Mouse (Mus musculus) erythroid progenitor cell, adult 5-6 weeks (primary cell): Measurements from ENCODE around the gene Nprl2. TPM values are rescaled to one million over a fixed set of nuclear protein-coding genes. Genes with fewer than 3 reads are reported as not detected.

Source experiments
- ATAC-seq: replicated peaks from 2 replicates; pipeline ENCODE4 v1.8.0; 2016; ENCODE audit warnings: moderate number of reproducible peaks, mild to moderate bottlenecking, moderate TSS enrichment, inconsistent platforms; ENCODE audit not compliant: poor library complexity, low FRiP score, severe bottlenecking
- total RNA-seq, 2 experiments: library from RNA; stranded (forward) in 1 of 2; stranded (reverse) in 1 of 2; fragments of 150-400 nt in 1 of 2; fragments of 186-747, 209-891 nt in 1 of 2; gene quantifications; 2 replicates each; pipeline versions ENCODE4 v1.2.3 to v1.2.4; 2015 to 2017; ENCODE audit warnings: low replicate concordance in 2 of 2

Gene Nprl2
- total RNA-seq, 2 experiments from 2014 or later, result 1.1 to 31.4 TPM

DNA sequence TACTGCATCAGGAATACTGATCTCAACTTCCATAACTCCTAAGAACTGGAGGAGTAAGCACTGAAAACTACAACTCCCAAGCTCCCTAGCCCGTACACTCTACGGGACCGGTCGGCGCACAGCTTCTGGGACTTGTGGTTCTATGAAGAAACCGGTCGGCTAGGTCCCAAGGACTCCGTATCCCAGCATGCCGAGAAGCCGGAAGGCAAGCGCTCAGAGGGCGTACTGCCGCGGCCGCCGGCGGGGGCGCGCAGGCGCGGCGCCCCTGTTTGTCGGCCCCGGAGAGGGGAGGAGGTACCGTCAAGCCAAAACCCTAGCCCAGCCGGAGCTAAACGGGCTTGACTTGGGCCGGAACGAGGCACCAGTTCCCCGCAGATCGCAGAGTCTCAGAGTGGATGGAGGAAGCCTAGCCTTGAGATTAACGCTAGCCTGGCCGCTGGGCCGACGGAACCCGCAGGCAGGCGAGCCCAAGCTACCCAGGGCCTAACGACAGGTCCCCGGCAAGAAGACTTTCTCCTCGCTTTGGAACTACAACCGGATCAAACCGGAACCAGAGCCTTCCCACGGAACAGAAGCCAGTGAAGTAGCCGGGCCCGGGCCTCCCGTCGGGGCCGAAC, 8.1 kb upstream of the Nprl2 start, which contains the start of gene Tmem115:
TSS of gene Tmem115 (plus strand) at position 155 of the 617 bp plus-strand sequence.
- ATAC-seq, result peak; percentile 84

DNA sequence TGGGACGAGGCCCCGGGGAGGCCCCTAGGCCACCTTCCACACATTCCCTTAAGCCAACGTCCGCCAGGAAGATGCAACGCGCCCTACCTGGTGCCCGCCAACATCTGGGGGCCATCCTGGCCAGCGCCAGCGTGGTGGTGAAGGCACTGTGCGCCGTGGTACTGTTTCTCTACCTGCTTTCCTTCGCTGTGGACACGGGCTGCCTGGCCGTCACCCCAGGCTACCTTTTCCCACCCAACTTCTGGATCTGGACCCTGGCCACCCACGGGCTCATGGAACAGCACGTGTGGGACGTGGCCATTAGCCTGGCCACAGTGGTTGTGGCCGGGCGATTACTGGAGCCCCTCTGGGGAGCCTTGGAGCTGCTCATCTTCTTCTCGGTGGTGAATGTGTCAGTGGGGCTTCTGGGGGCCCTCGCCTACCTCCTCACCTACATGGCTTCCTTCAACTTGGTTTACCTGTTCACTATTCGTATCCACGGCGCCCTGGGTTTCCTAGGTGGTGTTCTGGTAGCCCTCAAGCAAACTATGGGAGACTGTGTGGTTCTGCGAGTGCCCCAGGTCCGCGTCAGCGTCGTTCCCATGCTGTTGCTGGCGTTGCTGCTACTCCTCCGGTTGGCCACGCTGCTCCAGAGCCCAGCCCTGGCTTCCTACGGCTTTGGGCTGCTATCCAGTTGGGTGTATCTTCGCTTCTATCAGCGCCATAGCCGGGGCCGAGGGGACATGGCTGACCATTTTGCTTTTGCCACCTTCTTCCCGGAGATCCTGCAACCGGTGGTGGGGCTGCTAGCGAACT, 7.4 kb upstream of the Nprl2 start:
- peak; percentile 64 for ATAC-seq

DNA sequence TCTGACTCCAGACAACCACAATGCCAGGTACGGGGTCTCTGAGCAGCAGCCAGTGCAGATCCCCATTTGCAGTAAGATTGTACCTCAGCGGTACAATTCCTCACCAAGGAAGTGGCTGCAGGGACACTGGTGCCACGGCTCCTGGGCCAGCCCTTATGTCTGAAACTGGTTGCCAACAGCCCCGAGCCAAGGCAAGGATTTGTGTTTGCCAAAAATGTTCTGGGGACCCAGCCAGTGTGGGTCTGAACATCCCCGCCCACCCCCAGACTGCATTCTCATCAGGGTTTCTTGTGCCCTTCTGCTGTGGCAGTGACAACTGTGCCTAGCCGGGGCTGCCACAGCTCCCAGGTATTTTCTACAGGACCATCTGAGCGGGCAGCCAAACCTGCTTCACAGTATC, 3.8 kb upstream of the Nprl2 start:
- no peak for ATAC-seq

DNA sequence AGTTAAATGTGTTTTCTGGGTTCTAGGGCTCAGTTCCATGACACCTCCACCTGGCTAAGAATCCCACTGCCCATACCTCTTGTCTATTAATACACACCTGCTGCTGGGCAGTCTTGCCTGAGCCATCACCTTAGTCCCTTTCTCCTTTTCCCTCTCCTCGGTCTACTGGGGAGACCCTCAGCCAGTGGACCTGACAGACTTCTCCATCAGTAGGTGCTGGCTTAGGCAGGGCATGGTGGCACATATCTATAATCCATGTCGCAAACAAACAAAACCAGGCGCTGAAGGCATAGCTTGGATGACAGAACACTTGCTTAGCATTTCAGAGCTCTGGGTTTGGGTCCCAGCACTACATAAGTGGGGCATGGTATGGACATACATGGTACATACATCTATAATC, 3.3 kb upstream of the Nprl2 start:
- ATAC-seq, result no peak

DNA sequence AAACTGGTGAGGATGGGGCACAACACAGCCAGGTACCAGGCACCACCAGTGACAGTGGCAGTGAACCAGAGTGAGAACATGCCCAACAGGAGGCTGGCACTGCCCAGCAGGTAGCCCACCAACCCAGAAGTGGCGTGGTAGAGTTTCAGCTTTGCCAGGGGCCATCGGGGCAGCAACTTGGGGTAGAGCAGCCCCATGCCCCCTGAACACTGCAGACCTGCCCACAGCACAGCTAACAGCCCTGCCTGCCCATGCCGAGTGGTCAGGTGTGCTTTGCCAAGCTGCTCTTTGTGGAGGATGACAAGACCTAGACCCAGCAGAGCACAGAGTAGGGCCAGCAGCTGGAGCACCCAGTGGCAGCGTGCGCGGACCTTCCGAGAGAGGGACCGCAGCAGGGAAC, 2.1 kb upstream of the Nprl2 start:
- ATAC-seq, result no peak

DNA sequence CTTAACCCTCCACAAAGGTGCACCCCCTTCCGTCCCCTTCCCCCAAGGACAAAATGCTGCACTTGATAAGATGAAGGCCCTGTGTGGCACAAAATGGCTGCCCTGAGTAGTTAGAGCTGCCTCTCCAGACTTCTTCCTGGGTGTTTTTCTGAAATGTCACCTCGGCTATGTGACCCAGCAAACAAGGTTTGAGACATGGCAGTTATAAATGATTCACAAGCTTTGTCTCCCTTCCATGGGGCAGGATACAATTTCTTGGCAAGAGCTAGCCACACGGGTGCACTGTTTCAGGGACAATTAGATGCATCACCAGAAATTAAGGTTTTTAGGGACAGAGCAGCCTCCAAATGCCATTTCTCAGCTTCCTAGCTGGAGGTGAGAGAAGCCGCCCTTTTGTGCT, 1.6 kb upstream of the Nprl2 start:
- no peak for ATAC-seq

DNA sequence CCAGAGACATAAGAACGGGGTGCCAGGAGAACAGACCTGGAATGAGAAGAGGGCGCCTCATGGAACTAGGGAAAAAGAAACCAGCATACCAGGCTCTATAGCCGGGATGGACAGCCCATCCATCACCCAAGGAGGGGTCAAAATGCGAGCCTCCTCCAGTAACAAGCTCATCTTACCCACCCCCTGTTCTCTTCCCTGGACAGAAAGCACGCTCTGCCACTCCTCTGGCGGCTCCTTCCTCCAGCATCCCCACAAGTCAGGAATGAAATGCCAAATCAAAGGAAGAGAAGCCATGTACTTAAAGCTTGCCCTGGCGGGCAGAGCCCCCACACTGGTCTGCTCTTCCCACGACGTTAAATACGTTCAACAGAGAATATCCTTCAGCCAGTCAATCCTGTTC, 1.0 kb upstream of the Nprl2 start:
- ATAC-seq, result no peak

DNA sequence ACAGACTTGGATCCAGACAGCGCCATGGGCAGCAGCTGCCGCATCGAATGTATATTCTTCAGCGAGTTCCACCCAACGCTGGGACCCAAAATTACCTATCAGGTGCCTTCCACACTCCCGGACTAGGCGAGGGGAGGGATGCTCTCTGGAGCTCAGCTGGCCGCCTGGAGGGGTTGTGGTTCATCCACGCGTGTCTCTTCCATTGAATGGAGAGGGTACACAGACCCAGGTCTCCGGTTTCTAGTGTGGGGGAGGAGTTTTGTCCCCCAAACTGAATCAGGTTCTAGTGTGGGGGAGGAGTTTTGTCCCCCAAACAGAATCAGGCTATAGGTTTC, 293 bp downstream of the Nprl2 start:
- ATAC-seq, result peak; percentile 21; the same call in 1 of the 2 replicates

DNA sequence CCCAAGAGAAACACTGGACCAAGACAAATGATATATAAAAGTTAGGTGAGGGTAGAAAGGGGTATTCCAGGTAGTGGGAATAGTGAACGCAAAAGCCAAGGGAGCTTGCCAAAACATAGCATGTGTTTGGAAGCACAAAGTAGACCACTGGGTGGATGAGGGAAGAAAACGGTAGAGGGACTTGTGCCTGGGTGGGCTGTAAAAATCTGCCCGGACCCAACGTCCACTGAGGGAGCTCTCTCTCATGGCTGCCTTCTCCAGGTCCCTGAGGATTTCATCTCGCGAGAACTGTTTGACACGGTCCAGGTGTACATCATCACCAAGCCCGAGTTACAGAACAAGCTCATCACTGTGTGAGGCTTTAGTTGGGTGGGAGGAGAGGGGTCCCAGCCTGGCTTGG, 695 bp downstream of the Nprl2 start:
- no peak for ATAC-seq

DNA sequence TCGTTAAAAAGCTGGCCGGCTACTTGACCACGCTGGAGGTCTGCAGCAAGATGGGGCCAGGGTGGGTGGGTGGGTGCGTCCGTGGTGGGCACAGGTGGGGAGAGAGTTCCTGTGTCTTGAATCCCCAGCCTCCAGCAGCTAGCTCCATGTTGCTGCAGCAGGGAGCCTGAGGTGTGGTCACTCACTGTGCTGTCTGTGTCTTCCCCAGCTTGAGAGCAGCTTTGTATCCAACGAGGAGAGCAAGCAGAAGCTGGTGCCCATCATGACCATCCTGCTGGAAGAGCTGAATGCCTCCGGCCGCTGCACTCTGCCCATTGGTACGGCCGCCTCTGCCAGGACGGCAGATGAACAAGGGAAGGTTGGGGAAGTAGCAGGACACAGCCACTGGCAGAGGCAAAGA, 1.3 kb downstream of the Nprl2 start:
- ATAC-seq, result no peak

DNA sequence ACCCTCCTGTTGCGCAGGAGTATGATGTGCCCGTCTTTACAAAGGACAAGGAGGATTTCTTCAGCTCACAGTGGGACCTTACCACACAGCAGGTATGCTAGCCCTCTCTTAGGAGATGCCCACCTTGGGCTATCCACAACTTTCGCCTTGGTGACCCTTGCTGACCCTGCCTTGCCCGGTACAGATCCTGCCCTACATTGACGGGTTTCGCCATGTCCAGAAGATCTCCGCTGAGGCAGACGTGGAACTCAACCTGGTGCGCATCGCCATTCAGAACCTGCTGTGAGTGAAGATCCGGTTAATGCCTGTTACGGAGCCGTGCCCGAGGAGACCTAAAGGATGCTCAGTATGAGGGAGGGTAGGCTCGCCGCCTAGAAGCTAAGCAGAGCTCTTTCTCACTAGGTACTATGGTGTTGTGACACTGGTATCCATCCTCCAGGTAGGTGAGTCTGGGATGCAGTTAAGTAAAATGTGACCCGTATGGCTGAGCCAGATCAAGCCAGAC, 2.2 kb downstream of the Nprl2 start:
- no peak for ATAC-seq

DNA sequence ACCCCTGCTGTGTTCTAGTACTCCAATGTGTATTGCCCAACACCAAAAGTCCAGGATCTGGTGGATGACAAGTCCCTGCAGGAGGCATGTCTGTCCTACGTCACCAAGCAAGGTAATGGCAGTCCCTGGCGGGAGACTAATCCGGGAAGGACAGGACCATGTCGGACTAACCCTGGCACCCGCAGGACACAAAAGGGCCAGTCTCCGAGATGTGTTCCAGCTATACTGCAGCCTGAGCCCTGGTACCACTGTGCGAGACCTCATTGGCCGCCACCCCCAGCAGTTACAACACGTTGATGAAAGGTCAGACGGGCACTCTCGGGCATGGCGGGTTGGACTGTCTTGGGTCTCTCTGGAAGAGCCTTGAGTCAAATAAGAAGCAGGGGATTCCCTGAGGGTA, 2.7 kb downstream of the Nprl2 start:
- ATAC-seq, result no peak

DNA sequence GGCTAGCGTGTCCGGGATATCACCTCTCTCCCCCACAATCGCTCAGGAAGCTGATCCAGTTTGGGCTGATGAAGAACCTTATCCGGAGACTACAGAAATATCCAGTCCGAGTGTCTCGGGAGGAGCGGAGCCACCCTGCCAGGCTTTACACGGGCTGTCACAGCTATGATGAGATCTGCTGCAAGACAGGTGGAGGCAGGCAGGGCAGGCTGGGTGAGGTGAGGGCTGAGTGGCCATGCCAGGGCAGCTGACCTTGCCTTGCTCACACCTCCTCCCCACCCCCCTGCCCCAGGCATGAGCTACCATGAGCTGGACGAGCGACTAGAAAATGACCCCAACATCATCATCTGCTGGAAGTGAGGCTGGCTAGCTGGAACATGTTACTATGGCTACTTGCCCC, 3.2 kb downstream of the Nprl2 start:
- ATAC-seq, result no peak

DNA sequence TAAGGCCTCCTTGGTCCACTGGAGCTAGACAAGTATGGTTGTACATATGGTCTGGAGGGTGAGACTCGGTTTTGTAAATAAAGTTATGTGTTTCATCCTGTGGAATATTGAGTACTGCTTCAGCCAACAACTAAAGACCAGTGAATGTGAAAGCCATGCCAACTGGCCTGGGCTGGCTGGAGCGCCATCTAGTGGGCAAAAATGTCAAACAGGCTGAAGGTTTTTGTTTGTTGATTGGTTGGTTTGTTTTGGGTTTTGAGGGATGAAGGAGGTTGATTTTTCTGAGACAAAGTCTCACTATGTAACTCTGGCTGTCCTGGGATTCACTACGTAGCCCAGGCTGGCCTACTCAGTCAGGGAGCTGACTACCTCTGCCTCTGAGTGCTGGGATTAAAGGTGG, 3.6 kb downstream of the Nprl2 start:
- ATAC-seq, result no peak

DNA sequence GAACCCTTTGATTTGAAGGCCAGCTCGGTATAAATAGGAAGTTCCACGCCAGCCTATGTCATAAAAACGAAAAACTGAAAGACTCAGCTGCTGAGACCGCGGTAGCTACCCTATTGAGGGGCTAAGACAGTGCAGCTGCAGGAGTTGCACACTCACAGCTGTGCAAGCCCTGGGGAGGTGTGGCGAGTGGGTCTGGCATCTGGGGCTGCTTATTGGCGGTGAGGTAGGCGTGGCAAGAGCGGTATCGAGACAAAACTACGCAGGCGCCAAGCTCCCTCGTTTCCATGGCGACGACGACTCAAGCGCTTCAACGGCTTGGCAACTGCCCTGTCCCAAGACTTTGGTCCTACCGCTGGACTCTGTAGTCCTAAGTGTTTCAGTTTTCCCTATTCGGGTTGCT, 5.0 kb downstream of the Nprl2 start, which contains the start of gene Zmynd10:
TSS of gene Zmynd10 (plus strand) at position 273 of the 400 bp plus-strand sequence.
- ATAC-seq, result peak; percentile 70

DNA sequence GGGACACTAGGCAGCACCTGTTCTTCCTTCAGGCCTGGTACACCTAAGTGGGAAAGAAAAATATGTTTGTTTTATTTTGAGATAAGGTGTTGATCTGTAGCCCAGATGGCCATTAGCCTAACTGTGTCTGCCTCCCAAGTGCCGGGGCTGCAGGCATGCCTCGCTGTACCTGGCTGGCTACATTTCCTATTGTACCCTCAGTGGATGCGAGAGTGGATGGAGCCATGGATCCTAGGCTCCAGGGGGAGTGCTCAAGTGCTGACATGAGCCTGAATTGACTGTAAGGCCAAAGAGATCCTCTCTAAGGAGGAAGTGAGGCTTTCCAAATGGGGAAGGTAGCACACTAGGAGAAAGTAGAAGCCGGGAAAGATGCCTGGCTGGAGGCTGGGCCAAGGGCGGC, 5.9 kb downstream of the Nprl2 start:
- no peak for ATAC-seq

DNA sequence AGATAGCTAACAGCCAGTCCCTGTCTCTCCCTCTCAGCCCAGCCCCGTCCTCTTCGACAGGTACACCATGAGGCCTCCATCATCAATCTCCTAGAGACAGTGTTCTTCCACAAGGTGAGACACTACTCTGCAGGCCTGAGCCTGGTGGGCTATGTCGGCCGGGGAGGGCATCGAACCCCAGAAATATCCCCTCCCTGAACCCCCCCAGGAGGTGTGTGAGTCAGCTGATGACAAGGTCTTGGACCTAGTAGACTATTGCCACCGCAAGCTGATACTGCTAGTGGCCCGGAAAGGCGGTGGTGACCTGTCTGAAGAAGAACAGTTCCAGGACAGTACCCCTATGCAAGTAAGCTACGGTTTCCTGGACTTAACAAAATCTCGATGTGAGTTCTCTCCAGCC, 6.8 kb downstream of the Nprl2 start:
- no peak for ATAC-seq

DNA sequence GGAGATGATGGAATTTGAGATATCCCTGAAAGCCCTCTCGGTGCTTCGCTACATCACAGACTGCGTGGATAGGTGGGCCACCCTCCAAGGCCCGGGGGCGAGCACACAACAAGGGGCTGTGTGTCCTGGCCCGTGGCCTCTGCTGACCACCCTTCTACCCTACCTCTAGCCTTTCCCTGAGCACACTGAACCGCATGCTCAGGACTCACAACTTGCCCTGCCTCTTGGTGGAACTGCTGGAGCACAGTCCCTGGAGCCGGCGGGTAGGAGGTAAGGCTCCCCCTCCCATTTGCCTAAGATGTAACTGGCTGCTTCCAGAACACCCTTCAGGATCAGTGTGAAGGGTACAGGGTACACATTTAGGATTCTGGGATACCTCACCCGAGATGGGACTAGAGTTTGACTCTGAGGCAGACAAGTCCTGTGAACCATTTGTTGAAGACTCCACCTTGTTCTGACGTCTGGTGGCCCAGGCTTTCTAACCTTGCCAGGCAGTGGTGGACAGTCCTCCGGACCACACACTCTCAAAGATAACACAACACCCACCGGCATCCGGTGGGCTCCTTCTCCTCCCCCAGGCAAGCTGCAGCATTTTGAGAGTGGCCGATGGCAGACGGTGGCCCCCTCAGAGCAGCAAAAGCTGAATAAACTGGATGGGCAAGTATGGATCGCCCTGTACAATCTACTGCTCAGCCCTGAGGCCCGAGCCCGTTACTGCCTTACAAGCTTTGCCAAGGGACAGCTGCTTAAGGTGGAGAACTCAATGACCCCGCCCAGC, 7.5 kb downstream of the Nprl2 start:
- no peak for ATAC-seq

DNA sequence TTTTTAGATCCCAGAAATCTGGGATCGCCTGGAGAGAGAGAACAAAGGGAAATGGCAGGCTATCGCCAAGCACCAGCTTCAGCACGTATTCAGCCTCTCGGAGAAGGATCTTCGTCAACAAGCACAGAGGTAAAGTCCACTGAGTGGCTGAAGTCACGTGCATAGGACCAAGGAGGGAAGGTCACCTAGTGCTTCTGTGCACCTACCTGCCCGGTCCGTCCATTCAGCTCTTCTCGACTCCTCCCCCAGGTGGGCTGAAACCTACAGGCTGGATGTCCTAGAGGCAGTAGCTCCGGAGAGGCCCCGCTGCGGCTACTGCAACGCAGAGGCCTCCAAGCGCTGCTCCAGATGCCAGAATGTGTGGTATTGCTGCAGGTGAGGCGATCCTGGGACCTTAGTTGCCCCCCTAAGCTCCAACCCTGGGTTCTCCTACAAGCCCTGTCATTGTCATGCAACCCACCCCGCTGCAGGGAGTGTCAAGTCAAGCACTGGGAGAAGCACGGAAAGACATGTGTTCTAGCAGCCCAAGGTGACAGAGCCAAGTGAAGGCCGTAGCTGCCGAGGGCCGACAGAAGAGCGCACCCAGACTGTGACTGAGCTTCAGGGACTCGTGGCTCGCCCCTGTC, 8.6 kb downstream of the Nprl2 start:
- no peak for ATAC-seq
